Mouse (Mus musculus): ENCODE measurements around the gene Efcab11.

GRCm38 (mm10) chr12:99807891-99808290, 76.3 kb downstream of the Efcab11 start:
- TF ChIP-seq GATA1 (IDR thresholded peaks at IDR 0.05; ENCODE audit: borderline replicate concordance, low read length) (no peak), FLI1 (IDR thresholded peaks at IDR 0.05; ENCODE audit: low read length) (no peak)

Measured in megakaryocyte, embryonic 14.5 days (primary cell).